Comparison of ENCODE assay signal across 26 mouse cellular contexts in genomic region chr4:122930939-122931590, GRCm38 (mm10). TPM values are rescaled to one million over a fixed set of nuclear protein-coding genes. Genes with fewer than 3 reads are reported as not detected.
"Had no signal": no experiment of that assay in that cellular context is flagged by ENCODE, and none has a peak within 500 bp of the region (broad histone marks: within the 10 kb centered on the region; RNA-seq: fewer than 3 reads in every experiment).

No protein-coding gene starts in this region.

- ATAC-seq: hindbrain, embryonic 16.5 days; inflammation-experienced regulatory T-cells, adult 6 months; intestine, embryonic 15.5 days; intestine, postnatal 0 days; liver, embryonic 12.5 days had no signal

- H3K9me3 ChIP-seq: heart, embryonic 13.5 days; heart, embryonic 15.5 days; hindbrain, embryonic 10.5 days; hindbrain, embryonic 12.5 days; intestine, embryonic 15.5 days; limb, embryonic 13.5 days; limb, embryonic 15.5 days; liver, embryonic 12.5 days had no signal

- H3K4me3 ChIP-seq: heart, adult 2 months; heart, embryonic 13.5 days; heart, embryonic 15.5 days; hindbrain, embryonic 10.5 days; hindbrain, embryonic 12.5 days; intestine, embryonic 15.5 days; layer of hippocampus, adult 2 months; limb, embryonic 13.5 days; limb, embryonic 15.5 days; liver, embryonic 12.5 days had no signal

- H3K9ac ChIP-seq: heart, embryonic 13.5 days; heart, embryonic 15.5 days; hindbrain, embryonic 12.5 days; hindbrain, embryonic 14.5 days; intestine, embryonic 15.5 days; limb, embryonic 13.5 days; limb, embryonic 15.5 days; liver, embryonic 12.5 days; liver, embryonic 14.5 days had no signal

- H3K36me3 ChIP-seq: heart, embryonic 13.5 days; heart, embryonic 15.5 days; hindbrain, embryonic 10.5 days; hindbrain, embryonic 12.5 days; intestine, embryonic 15.5 days; limb, embryonic 13.5 days; limb, embryonic 15.5 days; liver, embryonic 12.5 days had no signal

- H3K27ac ChIP-seq: heart, adult 2 months; heart, embryonic 13.5 days; heart, embryonic 15.5 days; hindbrain, embryonic 10.5 days; hindbrain, embryonic 12.5 days; hindbrain, embryonic 14.5 days; intestine, embryonic 15.5 days; layer of hippocampus, adult 2 months; limb, embryonic 13.5 days; limb, embryonic 15.5 days; liver, embryonic 12.5 days; liver, embryonic 14.5 days had no signal

- H3K4me1 ChIP-seq: heart, embryonic 13.5 days; heart, embryonic 15.5 days; hindbrain, embryonic 10.5 days; hindbrain, embryonic 12.5 days; intestine, embryonic 15.5 days; limb, embryonic 13.5 days; limb, embryonic 15.5 days had no signal

- DNase-seq: gastrocnemius, postnatal 14 days; gastrocnemius, postnatal 36 days; heart, adult 2 months; heart, postnatal 14 days; heart, postnatal 36 days; kidney, adult 18-20 months; kidney, adult 8-10 months; kidney, postnatal 10 days; kidney, postnatal 25 days; kidney, postnatal 4 days; left cerebral cortex, postnatal 4 days had no signal

- H3K27me3 ChIP-seq: heart, embryonic 13.5 days; heart, embryonic 15.5 days; hindbrain, embryonic 12.5 days; intestine, embryonic 15.5 days; limb, embryonic 13.5 days; limb, embryonic 15.5 days; liver, embryonic 12.5 days had no signal

RNA-seq across cellular contexts. Expression of gene Mfsd2a, which starts 29.9 kb away (rescaled TPM):
- total RNA-seq: gastrocnemius, adult 8-10 months had no signal
